Mouse (Mus musculus) layer of hippocampus, postnatal 36 days (tissue): ENCODE results near the gene Tmem207. TPM values are rescaled to one million over a fixed set of nuclear protein-coding genes. Genes with fewer than 3 reads are reported as not detected.

Experiments
- DNase-seq, 2 experiments: peaks; one replicate each; pipeline ENCODE4 v3.0.0; 2022
- total RNA-seq, 2 experiments: library from RNA; stranded (reverse); gene quantifications; 2 replicates each; pipeline ENCODE4 v1.2.3; 2021

The Tmem207 gene
- total RNA-seq, 2 experiments from 2014 or later: not detected

GRCm38 (mm10) chr16:26454163-26454562, 72.4 kb downstream of the Tmem207 start:
- no peak for DNase-seq

Other genes with a start within 250 kb of the Tmem207 start
- gene Cldn1, start 154.9 kb downstream of the Tmem207 start, total RNA-seq: 1 to 10 TPM in 1 of 2 experiments, under 1 TPM in 1; 0.85 to 1.4 TPM
- gene Cldn16, start 63.6 kb downstream of the Tmem207 start, total RNA-seq: not detected
- gene Il1rap, start 54.9 kb upstream of the Tmem207 start, total RNA-seq: 10 to 100 TPM; 60.6 to 82.1 TPM